Mouse (Mus musculus) heart, postnatal 10 days (tissue): ENCODE results near the gene Rarb. TPM values are rescaled to one million over a fixed set of nuclear protein-coding genes. Genes with fewer than 3 reads are reported as not detected.

Source experiments
- DNase-seq, 2 experiments: peaks; one replicate each; pipeline ENCODE4 v3.0.0; 2021
- intact Hi-C: fragments of 180-260 bp; cut with DNase I; formaldehyde crosslinking; loops from one replicate; pipeline ENCODE4 v1.15.1; 2025
- total RNA-seq, 2 experiments: library from RNA; stranded (reverse); gene quantifications; 2 replicates each; pipeline ENCODE4 v1.2.3; 2021

The Rarb gene
- total RNA-seq, 2 experiments from 2014 or later: 15.9 to 20.2 TPM

DNA sequence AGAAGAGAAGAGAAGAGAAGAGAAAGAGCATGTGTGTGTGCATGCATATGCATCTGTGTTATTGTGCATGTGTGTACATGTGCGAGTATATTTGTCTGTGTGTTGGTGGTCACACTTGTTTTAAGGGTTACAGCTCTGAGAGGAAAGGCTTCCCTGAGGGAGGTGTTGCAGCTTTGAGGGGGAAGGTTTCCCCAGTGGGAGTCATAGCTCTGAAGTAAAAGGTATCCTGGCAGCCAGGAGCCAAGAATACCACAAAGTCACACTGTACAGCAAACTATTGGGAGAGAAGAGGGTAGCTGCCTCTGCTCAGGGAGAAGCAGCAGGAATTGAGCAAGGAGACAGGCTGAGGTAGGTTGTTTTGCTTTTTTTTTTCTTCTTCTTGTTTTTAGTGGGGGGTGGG, 81.2 kb downstream of the Rarb start:
- DNase-seq: no peak
- intact Hi-C loops: loop anchor here (10.0 kb wide), 1 partner anchor 303 kb away; no protein-coding TSS in a partner anchor

DNA sequence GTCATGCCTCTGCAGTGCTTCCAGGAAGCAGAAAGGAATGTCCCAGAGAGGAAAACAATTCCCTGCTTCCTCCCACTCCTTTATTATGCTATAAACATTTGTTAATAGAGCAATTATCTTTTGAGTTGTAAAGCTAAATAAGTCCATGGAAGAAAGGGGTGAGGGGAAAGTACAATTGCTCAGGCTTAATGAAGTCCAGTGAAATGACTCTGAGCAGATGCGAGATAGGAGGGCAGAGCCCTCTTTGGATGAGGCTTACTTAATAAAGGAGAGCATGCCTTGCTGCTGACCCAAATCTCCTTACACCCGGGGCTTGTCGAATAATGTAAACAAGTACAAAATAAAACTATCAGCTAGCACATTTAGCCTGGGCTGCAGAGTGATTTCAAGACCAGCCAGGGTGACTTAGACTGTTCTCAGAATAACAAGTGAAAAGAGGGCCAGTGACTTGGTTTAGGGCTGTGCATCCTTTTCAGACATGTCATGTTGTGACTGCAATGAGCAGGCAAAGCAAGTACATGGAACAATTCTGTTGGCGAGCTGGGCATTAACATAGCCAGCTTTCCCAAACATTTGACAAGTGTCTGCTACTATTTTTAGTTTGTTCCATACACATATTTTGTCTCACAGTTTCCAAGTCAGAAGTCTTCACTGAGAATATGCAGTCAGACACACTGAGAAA, 83.5 kb downstream of the Rarb start:
- no peak for DNase-seq
- intact Hi-C loops: loop anchor here (10.0 kb wide), 1 partner anchor 301 kb away; no protein-coding TSS in a partner anchor

GRCm38 (mm10) chr14:16733595-16734298, 85.2 kb downstream of the Rarb start:
- intact Hi-C loops: loop anchor here (10.0 kb wide), 1 partner anchor 299 kb away; no protein-coding TSS in a partner anchor
- DNase-seq: no peak

- intact Hi-C loops: loop anchor here (10.0 kb wide), 1 partner anchor 297 kb away; no protein-coding TSS in a partner anchor
- no peak for DNase-seq
Observed at GRCm38 (mm10) chr14:16732054-16732453, 86.9 kb downstream of the Rarb start.

- intact Hi-C loops: no loop called here
Observed at GRCm38 (mm10) chr14:16728175-16728838, 90.6 kb downstream of the Rarb start.

DNA sequence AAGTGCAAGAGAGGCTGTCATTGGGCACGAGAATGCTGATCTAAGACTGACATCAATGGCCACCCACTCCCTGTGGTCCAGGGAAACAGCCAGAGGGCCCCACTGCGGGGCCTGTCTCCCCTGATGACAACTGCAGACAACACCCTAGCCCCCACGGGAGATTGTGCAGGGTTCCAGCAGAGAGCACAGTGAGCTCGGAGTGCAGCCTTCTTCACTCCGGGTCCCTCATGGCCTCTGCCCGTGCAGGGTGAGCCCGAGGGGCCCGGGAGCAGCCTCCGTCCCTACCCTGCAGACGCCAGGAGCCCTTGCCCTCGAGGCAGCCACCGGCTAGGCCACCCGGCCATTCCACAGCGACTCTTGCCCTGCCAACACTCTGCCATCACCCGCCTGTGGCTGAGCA, 95.0 kb downstream of the Rarb start:
- no peak for DNase-seq
- intact Hi-C loops: no loop called here

More at GRCm38 (mm10) chr14:16728175-16728838, 90.6 kb downstream of the Rarb start:
- DNase-seq: no peak

- intact Hi-C loops: no loop called here
Observed at GRCm38 (mm10) chr14:16717821-16718220, 101.1 kb downstream of the Rarb start.

GRCm38 (mm10) chr14:16714344-16714955, 104.5 kb downstream of the Rarb start:
- intact Hi-C loops: no loop called here

More at GRCm38 (mm10) chr14:16717821-16718220, 101.1 kb downstream of the Rarb start:
- DNase-seq: no peak

GRCm38 (mm10) chr14:16713773-16714172, 105.2 kb downstream of the Rarb start:
- DNase-seq: no peak
- intact Hi-C loops: no loop called here

More at GRCm38 (mm10) chr14:16714344-16714955, 104.5 kb downstream of the Rarb start:
- DNase-seq: peak; percentile 19 to 35

DNA sequence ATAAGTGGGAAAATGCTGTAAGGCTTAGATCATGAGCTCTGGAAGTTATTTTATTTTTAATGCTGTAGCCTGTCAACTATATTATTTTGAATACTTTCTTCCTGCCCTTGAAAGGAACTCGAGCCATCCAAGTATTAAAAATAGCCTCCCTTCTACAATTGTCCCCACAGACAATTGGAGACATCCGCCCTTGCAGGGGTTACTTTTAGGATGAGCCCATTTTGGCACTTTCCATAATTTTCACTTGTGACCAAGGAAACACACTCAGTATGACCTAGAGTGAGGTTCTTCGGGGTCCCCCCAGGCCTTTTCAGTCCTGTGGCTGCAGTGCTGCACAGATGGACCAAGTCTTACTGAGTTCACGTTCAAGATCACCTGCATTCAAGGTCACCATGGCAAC, 119.7 kb downstream of the Rarb start:
- DNase-seq: no peak
- intact Hi-C loops: no loop called here

- peak; percentile 33 to 34 for DNase-seq
- intact Hi-C loops: no loop called here
Observed at GRCm38 (mm10) chr14:16695453-16696120, 123.4 kb downstream of the Rarb start.

- intact Hi-C loops: no loop called here
- no peak for DNase-seq
Observed at GRCm38 (mm10) chr14:16678335-16678734, 140.6 kb downstream of the Rarb start.

GRCm38 (mm10) chr14:16677081-16677480, 141.9 kb downstream of the Rarb start:
- no peak for DNase-seq
- intact Hi-C loops: no loop called here

GRCm38 (mm10) chr14:16670571-16670970, 148.4 kb downstream of the Rarb start:
- intact Hi-C loops: no loop called here
- DNase-seq: no peak

- intact Hi-C loops: no loop called here
- DNase-seq: no peak
Observed at GRCm38 (mm10) chr14:16639153-16639943, 179.6 kb downstream of the Rarb start.

GRCm38 (mm10) chr14:16613975-16614374, 205.0 kb downstream of the Rarb start:
- no peak for DNase-seq
- intact Hi-C loops: no loop called here

DNA sequence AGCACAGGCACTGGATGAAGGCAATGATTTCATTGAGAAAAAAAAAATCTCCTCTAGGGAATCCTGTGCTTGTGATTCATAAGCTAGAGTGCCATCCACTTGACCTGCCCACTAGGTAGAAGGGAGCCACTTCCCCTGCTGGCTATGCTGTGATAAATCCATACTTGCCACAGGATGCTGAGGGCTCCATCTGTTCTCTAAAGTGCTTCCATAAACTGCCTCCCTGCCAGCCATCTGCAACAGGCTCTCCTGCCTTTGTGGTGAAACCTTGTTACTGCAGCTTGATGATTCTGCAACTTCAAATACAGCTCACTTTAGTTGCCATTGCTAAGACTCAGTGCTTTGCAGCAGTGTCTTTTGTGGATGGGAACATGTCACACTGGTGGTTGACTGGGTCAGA, 213.5 kb downstream of the Rarb start:
- intact Hi-C loops: no loop called here

GRCm38 (mm10) chr14:16604469-16605064, 214.4 kb downstream of the Rarb start:
- intact Hi-C loops: no loop called here

More for the DNA sequence above, 213.5 kb downstream of the Rarb start:
- no peak for DNase-seq

DNA sequence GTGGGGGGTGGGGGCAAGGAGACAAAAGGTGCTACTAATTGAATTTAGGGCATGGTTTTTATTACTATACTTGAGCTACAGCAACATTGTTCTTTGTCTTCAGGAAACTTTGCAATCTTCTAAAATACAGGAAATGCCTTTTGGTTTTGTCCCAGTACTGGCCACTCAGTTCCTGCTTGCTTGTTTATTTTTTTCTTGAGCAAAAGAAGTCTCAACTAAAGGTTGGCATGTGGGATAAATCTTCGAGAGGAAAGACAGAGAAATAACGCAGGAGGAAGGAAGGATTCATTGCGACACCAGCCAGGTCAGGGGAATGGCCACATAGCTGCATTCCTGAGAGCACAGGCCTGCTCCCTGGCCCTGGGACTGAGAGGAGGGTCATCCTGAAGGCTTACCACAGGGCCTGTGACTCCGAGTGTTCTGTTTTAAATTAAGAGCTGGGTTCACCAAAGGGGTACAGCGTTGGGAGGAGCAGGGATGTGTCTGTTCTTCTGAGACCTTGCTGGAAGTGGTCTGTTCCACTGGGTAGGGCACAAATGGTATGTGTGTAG, 215.8 kb downstream of the Rarb start:
- intact Hi-C loops: no loop called here
- no peak for DNase-seq

More at GRCm38 (mm10) chr14:16604469-16605064, 214.4 kb downstream of the Rarb start:
- no peak for DNase-seq
